Mouse (Mus musculus): ENCODE results near the gene Olfr734.

The Olfr734 gene

DNA sequence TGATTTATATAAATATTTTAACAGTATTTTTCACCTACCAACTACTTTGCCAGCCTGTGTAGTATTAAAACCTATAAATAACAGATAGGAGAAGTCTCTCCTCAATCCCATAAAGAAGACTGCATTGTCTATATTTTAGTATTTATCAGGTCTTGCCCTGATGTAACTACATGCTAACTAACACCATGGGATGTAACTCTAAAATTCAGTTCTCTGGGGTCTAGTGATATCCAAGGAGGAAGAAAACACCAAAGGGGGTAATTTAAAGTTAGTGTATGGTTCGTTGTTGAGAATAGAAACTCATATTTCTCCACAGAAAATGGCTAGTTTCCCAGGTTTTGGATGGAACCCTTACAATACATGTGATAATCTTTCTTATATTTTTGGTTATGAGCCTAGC lies at the start of gene Olfr734:
Olfr734 (minus strand) TSS at position 101 of the 400 bp plus-strand sequence.
- no peak for DNase-seq (ENCODE audit: low read depth, low spot score)

DNA sequence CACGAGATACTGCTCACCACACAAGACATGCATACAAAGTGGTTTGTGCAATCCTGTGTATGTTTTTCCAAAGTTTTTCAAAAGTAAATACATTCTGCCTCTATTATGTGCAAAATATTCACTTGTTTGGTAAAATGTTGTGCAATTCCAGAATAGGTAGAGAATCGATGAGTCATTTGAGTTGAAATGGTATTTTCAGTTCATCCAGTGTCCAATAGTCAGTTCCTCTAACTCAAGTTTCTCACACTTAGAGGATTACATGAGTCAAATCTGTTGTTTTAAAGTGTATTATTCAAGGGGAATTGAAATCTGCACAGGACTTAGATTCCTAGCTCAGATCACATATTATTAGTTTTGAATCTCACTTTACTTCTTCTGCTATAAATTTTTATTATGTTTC lies 37.0 kb upstream of the Olfr734 start:
- DNase-seq (ENCODE audit: low read depth, low spot score) = no peak

DNA sequence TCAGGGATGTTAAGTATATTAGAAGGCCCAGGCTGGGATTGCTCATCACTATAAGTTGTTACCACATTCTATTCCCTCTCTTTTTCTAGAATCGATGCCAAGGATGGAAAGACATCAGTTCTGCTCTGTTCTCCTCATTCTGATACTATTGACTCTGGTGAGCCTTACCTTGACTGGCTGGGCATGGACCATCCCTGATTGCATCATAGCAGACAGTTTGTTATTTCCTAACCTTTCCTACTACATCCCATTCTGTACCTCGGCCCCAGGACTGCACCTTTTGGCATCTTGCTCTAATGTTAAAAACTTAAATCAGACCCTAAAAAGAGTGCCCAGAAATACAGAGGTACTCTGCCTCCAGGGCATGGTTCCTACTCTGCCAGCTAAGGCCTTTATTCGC lies 33.9 kb upstream of the Olfr734 start:
- no peak for DNase-seq (ENCODE audit: low read depth, low spot score)

DNA sequence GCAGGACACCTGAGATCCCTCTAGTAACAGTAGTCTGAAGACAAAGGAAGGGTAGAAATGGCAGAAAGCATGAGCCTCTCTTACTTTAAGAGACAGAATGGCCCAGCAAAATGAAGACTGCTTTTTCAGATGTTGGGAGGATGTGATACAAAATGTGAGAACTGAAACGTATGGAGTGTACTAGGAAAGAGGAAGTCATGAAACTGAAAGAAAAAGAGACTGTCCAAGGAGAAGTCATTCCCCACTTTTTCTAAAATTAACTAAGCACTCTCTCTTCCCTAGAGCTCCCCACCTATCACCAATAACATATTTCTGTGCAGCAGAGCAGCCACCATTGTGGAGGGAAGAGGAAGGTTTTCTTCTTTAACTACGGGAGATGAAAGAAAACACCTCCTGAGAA lies 31.0 kb upstream of the Olfr734 start, which contains the start of gene Tlr11:
Tlr11 (plus strand) TSS at position 322 of the 400 bp plus-strand sequence.
- DNase-seq (ENCODE audit: low read depth, low spot score) = no peak

DNA sequence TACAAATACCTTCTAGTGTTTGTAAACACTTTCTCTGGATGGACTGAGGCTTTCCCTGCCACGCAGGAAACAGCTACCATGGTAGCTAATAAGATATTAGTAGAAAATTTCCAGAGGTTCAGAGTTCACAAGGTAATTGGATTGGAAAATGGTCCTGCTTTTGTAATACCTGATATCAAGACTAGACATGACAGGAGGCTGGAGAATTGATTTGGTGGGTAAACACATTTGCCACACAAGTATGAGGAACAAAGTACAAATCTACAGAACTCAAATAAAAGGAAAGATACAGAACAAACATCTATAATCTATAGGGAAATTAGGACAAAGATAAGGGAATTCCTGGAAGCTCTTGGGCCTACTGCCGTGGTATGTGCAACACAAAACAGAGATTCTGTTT lies 30.2 kb upstream of the Olfr734 start:
- DNase-seq (ENCODE audit: low read depth, low spot score) = no peak

DNA sequence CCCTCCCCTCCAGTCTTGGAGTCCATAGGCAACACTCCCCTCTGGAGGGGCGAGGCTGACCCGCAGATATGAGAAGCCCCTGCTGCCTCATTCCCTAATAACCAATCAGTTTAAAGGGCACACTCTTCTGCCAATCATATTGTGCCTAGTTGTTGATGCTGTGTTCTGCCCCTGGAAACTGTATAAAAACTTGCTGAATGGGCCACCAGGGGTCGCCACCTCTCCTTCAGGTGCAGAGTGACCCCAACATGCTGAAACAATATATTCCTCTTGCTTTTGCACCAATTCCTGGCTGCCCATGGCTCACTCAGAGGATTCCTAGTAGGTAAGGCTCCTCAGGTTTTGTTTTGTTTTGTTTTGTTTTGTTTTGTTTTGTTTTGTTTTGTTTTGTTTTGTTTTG lies 25.9 kb upstream of the Olfr734 start:
- DNase-seq (ENCODE audit: low read depth, low spot score) = no peak

DNA sequence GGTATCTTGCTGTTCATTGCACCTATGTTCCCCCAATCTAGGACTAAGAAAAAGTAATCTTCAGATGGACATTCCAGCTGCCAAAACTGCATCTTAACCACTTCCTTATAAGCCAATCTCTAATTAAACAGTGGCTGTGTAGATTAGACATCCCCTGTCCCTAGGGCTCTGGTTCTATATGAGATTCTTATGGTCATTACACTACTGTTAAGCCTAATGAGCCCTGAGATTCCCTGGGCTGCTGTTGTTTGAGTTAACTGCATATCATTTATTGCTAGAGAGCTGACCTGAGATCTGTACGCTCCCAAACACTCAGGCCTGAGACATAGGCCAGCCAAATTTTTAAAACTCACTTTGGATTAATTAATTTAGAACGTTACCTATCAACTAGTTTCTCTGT lies 22.2 kb upstream of the Olfr734 start, which contains the start of gene Olfr735:
Olfr735 (minus strand) TSS at position 77 of the 400 bp plus-strand sequence.
- no peak for DNase-seq (ENCODE audit: low read depth, low spot score)

DNA sequence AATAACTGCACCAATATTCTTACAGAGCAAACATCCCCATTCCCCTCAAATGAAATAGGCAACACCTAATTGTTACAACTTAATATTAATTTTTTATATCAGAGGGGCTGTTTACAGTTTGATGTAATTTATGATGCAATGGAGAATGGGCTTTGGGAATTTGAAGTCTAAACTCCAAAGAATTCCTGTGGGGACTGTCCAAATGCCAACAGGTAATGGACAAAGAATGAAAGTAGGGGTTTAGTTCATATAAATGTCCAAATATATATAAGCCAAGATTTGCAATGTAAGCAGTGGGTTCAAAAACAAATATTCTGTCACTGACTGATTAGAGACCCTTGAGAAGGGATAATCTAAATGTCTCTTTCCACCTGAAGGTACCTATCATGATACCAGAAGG lies 25.1 kb downstream of the Olfr734 start, which contains the start of gene Olfr733:
Olfr733 (minus strand) TSS at position 101 of the 400 bp plus-strand sequence.
- no peak for DNase-seq (ENCODE audit: low read depth, low spot score)

DNA sequence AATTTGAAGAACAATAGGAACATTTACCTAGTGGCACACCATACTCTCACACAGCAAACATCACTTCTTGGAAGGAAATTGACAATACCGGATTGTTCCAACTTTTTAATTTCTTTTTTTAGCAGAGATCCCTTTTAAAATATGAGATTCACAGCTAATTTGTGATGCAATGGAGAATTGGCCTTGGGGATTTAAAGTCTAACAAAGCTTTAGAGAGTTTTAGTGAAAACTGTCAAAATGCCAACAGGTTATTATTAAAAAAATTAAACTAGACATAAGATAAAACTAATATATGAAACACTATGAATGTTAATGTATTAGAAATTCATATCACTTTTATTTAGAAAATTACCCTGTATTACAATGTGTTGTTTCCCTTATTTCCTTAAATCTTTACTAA lies 42.5 kb downstream of the Olfr734 start, which contains the start of gene Olfr732:
Olfr732 (minus strand) TSS at position 101 of the 400 bp plus-strand sequence.
- DNase-seq (ENCODE audit: low read depth, low spot score) = no peak
